Mouse (Mus musculus) lung, postnatal 0 days (tissue): Measurements from ENCODE around the gene Celf2.

Source experiments
- CTCF ChIP-seq: IDR thresholded peaks from 2 replicates; pipeline ENCODE4 v1.5.1; 2016; ENCODE audit warnings: antibody characterized with exemption, mild to moderate bottlenecking
- EP300 ChIP-seq: IDR thresholded peaks from 2 replicates; pipeline ENCODE4 v1.6.1; 2016; ENCODE audit warnings: antibody characterized with exemption, mild to moderate bottlenecking, control low read depth

DNA sequence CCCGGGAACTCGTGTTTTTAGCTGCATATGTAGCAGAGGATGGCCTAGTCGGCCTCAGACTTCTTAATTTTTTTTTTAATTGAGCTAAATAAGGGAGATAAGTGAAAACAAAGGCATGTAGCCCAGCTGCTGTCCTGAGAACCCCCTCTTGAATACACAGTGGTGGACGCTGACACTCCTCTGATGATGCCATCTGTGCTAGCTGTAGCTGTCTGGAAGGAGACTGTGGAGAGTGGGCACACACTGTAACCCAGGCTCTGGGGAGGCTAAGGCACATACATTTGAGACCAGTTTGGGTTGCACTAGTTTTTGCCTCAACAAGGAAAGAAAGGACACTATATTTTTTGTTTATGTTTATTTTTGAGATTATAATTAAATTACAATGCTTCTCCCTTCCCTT, 849.5 kb downstream of the Celf2 start:
- no peak for TF ChIP-seq CTCF
- TF ChIP-seq EP300 = no peak
